Mouse (Mus musculus) embryonic facial prominence, embryonic 11.5 days (tissue): ENCODE results near the gene Ctrl. TPM values are rescaled to one million over a fixed set of nuclear protein-coding genes. Genes with fewer than 3 reads are reported as not detected.

Source experiments
- ATAC-seq: fragments of 200-750 bp; cut with Nextera tagmentation; replicated peaks from 2 replicates; pipeline ENCODE4 v1.8.0; 2017; ENCODE audit warnings: low read depth; ENCODE audit not compliant: insufficient number of reproducible peaks, low FRiP score, low TSS enrichment
- DNase-seq: peaks from one replicate; pipeline ENCODE4 v3.0.0-alpha.2; 2015; ENCODE audit warnings: low spot score
- H3K27ac ChIP-seq: fragments of 300-500 bp; sonication (generic); replicated peaks from 2 replicates; pipeline ENCODE4 v1.5.1; 2014; ENCODE audit warnings: mild to moderate bottlenecking, low read depth, low read length, control low read depth
- H3K27me3 ChIP-seq: fragments of 300-500 bp; sonication (generic); 2 replicates; pipeline ENCODE4 v1.6.1; 2014; ENCODE audit warnings: mild to moderate bottlenecking, low read length, moderate library complexity, mixed read lengths; ENCODE audit not compliant: control insufficient read depth, insufficient read depth
- H3K36me3 ChIP-seq: fragments of 300-500 bp; sonication (generic); replicated peaks from 2 replicates; pipeline ENCODE4 v1.6.1; 2014; ENCODE audit warnings: low read depth, mild to moderate bottlenecking, low read length, moderate library complexity, mixed read lengths; ENCODE audit not compliant: control insufficient read depth, insufficient read depth
- H3K4me1 ChIP-seq: fragments of 300-500 bp; sonication (generic); 2 replicates; pipeline ENCODE4 v1.6.1; 2014; ENCODE audit warnings: low read length, mixed read lengths; ENCODE audit not compliant: control insufficient read depth, insufficient read depth
- H3K4me2 ChIP-seq: fragments of 300-500 bp; sonication (generic); 2 replicates; pipeline ENCODE4 v1.6.1; 2014; ENCODE audit warnings: low read depth, mild to moderate bottlenecking, control low read depth, low read length, moderate library complexity
- H3K4me3 ChIP-seq: fragments of 300-500 bp; sonication (generic); 2 replicates; pipeline ENCODE4 v1.5.1; 2014; ENCODE audit warnings: low read depth, low read length, control low read depth
- H3K9ac ChIP-seq: fragments of 300-500 bp; sonication (generic); replicated peaks from 2 replicates; pipeline ENCODE4 v1.6.1; 2014; ENCODE audit warnings: mild to moderate bottlenecking, control low read depth, low read length
- H3K9me3 ChIP-seq: fragments of 300-500 bp; sonication (generic); replicated peaks from 2 replicates; pipeline ENCODE4 v1.6.1; 2016; ENCODE audit warnings: mild to moderate bottlenecking, low read length, inconsistent platforms, mixed read lengths; ENCODE audit not compliant: control insufficient read depth
- WGBS: fragments of 180-500 bp; shearing (Covaris S2); extraction: QIAGEN DNeasy Blood & Tissue Kit; methylation state at CpG from one replicate; pipeline ENCODE4 v1.1.7; 2014; 5-methylcytosine and 5-hydroxymethylcytosine counted together
- polyA plus RNA-seq: library from polyadenylated mRNA; unstranded; fragments of >200 nt; fragmentation: Nextera tagmentation; extraction: Ambion mirVana; gene quantifications from 2 replicates; pipeline ENCODE4 v1.2.1, GENCODE M21; 2014

Gene Ctrl
- polyA plus RNA-seq, 1 experiment from 2014 or later: 0.58 TPM

DNA sequence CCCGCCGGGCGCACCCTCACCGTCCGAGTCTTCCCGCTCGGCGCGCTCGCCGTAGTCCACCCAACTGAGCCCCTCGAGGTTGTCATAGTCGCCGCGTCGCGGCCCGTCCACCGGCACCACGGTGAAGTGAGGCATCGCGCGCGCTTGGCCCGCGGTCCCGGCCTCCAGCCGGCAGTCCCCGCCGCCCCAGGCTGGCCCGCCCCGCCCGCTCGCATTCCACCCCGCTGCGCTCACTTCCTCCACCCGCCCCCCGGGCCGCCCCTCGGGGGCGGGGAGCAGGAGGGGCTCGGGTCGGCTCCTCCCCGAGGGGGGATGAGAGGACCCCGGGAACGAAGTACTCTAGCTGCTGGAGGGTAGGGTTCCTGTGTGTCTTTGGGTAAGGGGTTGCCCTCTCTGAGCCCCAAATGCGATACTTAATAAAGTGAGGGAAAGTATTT lies 32.3 kb upstream of the Ctrl start, which contains the start of gene Slc12a4:
Gene Slc12a4, minus strand, starts transcription at position 193 of the 437 bp plus-strand sequence.
- under 1% methylated on average over 47 of the region's 47 CpGs for WGBS
- H3K9me3 ChIP-seq: no peaks in the 10 kb centered on the region
- DNase-seq: peak; percentile 93
- H3K27ac ChIP-seq: peak within 1 kb of the TSS; percentile 65; the same call in 1 of the 2 replicates
- H3K4me1 ChIP-seq: peaks cover 8% of the 10 kb centered on the region; the same call in 1 of the 2 replicates
- H3K27me3 ChIP-seq: no peaks in the 10 kb centered on the region
- H3K4me3 ChIP-seq: peak within 1 kb of the TSS; percentile 74
- peak within 1 kb of the TSS; percentile 76 for H3K4me2 ChIP-seq
- ATAC-seq: peak; percentile 76
- peak within 1 kb of the TSS; percentile 77 for H3K9ac ChIP-seq
- no peaks in the 10 kb centered on the region for H3K36me3 ChIP-seq

DNA sequence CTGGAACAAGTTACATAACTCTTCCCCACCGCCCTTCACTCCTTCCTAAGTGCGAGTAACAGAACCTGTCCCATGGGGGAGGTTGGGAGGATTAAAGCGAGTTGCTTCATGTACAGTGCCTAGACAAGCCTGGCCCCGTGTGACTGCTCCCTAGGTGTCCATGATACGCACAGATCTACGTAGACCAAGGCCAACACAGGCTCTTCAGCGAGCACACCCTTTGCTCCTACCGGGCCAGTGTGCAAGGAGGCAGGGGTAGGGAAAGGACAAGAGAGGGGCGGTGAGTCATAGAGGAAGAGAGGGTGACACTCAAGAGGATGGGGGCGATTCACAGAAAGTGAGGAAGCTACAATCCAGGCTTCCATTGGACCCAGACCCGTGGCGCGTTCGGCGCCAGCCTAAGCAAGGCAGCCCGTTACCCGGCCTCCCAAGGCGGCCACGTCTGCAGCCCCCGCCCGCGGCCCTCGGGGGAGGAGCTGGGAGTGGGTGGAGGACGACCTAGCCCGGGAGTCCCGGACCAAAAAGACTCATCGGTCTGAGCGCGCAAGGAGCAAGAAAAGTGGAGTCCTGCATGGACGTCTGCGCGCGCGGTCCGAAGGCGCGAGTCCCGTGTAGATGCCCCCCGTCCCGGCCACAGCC lies 31.7 kb upstream of the Ctrl start:
- peak overlapping the region; percentile 76 for H3K4me2 ChIP-seq
- peak overlapping the region; percentile 74 for H3K4me3 ChIP-seq
- WGBS: 2% methylated on average over 32 of the region's 40 CpGs
- H3K9me3 ChIP-seq: no peaks in the 10 kb centered on the region
- peak overlapping the region; percentile 65; the same call in 1 of the 2 replicates for H3K27ac ChIP-seq
- no peaks in the 10 kb centered on the region for H3K27me3 ChIP-seq
- H3K9ac ChIP-seq: peak overlapping the region; percentile 77
- peak; percentile 52 for DNase-seq
- peak; percentile 47 for ATAC-seq
- H3K36me3 ChIP-seq: no peaks in the 10 kb centered on the region
- peaks cover 8% of the 10 kb centered on the region; the same call in 1 of the 2 replicates for H3K4me1 ChIP-seq

- H3K27ac ChIP-seq: no peak overlapping the region
- DNase-seq (no peak), ATAC-seq (no peak)
- peaks cover 8% of the 10 kb centered on the region; the same call in 1 of the 2 replicates for H3K4me1 ChIP-seq
- H3K9ac ChIP-seq: peak overlapping the region; percentile 77
- H3K4me2 ChIP-seq: peak overlapping the region; percentile 76
- no peaks in the 10 kb centered on the region for H3K27me3 ChIP-seq
- H3K36me3 ChIP-seq: no peaks in the 10 kb centered on the region; the same call in 1 of the 2 replicates
- no peaks in the 10 kb centered on the region for H3K9me3 ChIP-seq
- 60% methylated on average over 12 of the region's 12 CpGs for WGBS
- peak overlapping the region; percentile 74 for H3K4me3 ChIP-seq
These were observed 31.0 kb upstream of the Ctrl start for GRCm38 (mm10) chr8:105964506-105965265.

GRCm38 (mm10) chr8:105961536-105961935 lies 27.9 kb upstream of the Ctrl start:
- Histone ChIP-seq H3K27ac (no peak overlapping the region), H3K9ac (no peak overlapping the region), H3K4me1 (peaks cover 8% of the 10 kb centered on the region; the same call in 1 of the 2 replicates), H3K4me2 (no peak overlapping the region), H3K27me3 (no peaks in the 10 kb centered on the region), H3K9me3 (no peaks in the 10 kb centered on the region), H3K4me3 (no peak overlapping the region), H3K36me3 (no peaks in the 10 kb centered on the region; the same call in 1 of the 2 replicates)
- DNase-seq: no peak
- no peak for ATAC-seq
- WGBS: 90% methylated on average over 10 of the region's 10 CpGs

DNA sequence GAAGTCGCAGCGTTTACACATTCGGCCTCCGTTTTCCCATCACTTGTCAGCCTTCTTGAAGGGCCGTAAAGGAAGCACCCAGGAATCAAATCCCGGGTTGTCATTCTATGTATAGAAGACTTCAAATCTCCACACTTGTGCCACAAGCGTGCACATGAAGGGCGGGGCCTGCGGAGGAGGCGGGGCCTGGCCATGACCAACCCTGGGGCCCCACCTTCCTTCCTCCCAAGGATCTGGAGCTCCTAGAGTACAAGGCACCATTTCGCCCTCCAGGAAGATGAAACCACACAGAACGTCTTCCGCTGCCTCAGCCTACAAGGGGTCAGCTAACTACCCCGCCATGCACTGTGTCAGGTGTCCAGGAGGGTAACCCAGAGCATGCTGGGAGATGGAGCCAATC lies 27.4 kb upstream of the Ctrl start:
- 78% methylated on average over 14 of the region's 14 CpGs for WGBS
- no peaks in the 10 kb centered on the region; the same call in 1 of the 2 replicates for H3K36me3 ChIP-seq
- no peak overlapping the region for H3K4me3 ChIP-seq
- ATAC-seq (no peak), DNase-seq (no peak)
- no peaks in the 10 kb centered on the region for H3K9me3 ChIP-seq
- no peak overlapping the region for H3K4me2 ChIP-seq
- H3K27ac ChIP-seq: no peak overlapping the region
- peaks cover 8% of the 10 kb centered on the region; the same call in 1 of the 2 replicates for H3K4me1 ChIP-seq
- no peak overlapping the region for H3K9ac ChIP-seq
- H3K27me3 ChIP-seq: no peaks in the 10 kb centered on the region

- WGBS: 88% methylated on average over 7 of the region's 7 CpGs
- no peak overlapping the region for H3K9ac ChIP-seq
- no peaks in the 10 kb centered on the region; the same call in 1 of the 2 replicates for H3K36me3 ChIP-seq
- no peaks in the 10 kb centered on the region for H3K9me3 ChIP-seq
- H3K27me3 ChIP-seq: no peaks in the 10 kb centered on the region
- no peak overlapping the region for H3K27ac ChIP-seq
- no peak overlapping the region for H3K4me3 ChIP-seq
- DNase-seq (no peak), ATAC-seq (no peak)
- no peak overlapping the region for H3K4me2 ChIP-seq
- peaks cover under 1% of the 10 kb centered on the region; the same call in 1 of the 2 replicates for H3K4me1 ChIP-seq
These were observed 25.7 kb upstream of the Ctrl start for GRCm38 (mm10) chr8:105959350-105959749.

DNA sequence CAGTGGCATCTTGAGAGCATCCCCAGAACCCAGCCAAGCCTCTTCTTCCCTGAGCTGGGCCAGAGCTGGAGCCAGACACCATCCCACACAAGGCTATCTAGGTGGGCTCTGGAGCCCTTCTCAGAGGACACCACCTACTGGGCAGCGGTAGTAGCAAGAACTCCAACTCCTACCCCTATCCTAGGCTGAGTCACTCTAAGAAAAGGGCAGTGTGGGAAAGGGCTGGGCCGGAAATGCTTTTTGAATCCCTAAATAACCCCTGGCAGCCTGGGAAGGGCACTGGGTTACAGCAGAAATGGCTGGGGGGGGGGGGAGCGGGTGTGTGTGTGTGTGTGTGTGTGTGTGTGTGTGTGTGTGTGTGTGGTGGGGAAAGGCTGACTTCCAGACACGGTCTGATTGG lies 24.2 kb upstream of the Ctrl start:
- Histone ChIP-seq H3K9ac (no peak overlapping the region), H3K4me2 (no peak overlapping the region), H3K27ac (no peak overlapping the region), H3K4me1 (no peaks in the 10 kb centered on the region), H3K36me3 (no peaks in the 10 kb centered on the region; the same call in 1 of the 2 replicates), H3K4me3 (no peak overlapping the region), H3K27me3 (no peaks in the 10 kb centered on the region), H3K9me3 (no peaks in the 10 kb centered on the region)
- ATAC-seq: no peak
- DNase-seq: no peak
- 51% methylated on average over 3 of the region's 4 CpGs for WGBS

DNA sequence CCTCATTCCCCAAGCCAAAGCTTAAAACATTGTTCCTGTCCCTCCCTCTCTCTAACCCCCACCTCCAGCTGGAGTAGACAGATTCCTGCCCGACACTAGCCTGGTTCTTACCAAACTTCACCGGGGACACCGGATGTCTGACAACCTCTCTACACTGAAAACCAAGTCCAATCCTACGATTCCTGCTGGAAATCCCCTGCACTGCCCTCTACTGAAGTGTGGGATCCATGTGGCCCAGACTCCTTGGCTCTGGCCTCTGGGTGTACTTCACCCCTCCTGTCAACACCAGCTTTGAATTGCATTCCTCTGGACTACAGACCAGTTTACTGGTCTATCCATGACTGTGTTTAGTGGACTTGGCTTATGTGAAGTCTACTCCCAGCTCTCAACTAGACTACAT lies 22.9 kb upstream of the Ctrl start:
- Histone ChIP-seq H3K27ac (no peak overlapping the region), H3K4me1 (no peaks in the 10 kb centered on the region), H3K36me3 (no peaks in the 10 kb centered on the region; the same call in 1 of the 2 replicates), H3K9me3 (no peaks in the 10 kb centered on the region), H3K9ac (no peak overlapping the region), H3K4me2 (no peak overlapping the region), H3K27me3 (no peaks in the 10 kb centered on the region), H3K4me3 (no peak overlapping the region)
- ATAC-seq (no peak), DNase-seq (no peak)
- 91% methylated on average over 4 of the region's 4 CpGs for WGBS
